Mouse (Mus musculus) bone marrow, adult 2 months (tissue): ENCODE measurements around the gene Tex35.

Experiments used
- CTCF ChIP-seq: fragments of 200-500 bp; IDR thresholded peaks from 2 replicates; pipeline ENCODE4 v1.5.1; 2011; ENCODE audit warnings: low read length, control low read depth; ENCODE audit not compliant: control insufficient read depth, insufficient read depth
- POLR2A ChIP-seq: fragments of 200-500 bp; IDR thresholded peaks from 2 replicates; pipeline ENCODE4 v1.6.1; 2011; ENCODE audit warnings: low read depth, mild to moderate bottlenecking, control low read depth, low read length, borderline replicate concordance; ENCODE audit not compliant: control insufficient read depth

GRCm38 (mm10) chr1:157068316-157068715 lies 40.2 kb downstream of the Tex35 start:
- TF ChIP-seq CTCF = no peak
- TF ChIP-seq POLR2A = no peak
